Mouse (Mus musculus): ENCODE data around the gene Olfr91.

GRCm38 (mm10) chr17:37078990-37079389, 19.1 kb downstream of the Olfr91 start:
- no peak for TF ChIP-seq CTCF (IDR thresholded peaks at IDR 0.05; ENCODE audit: borderline replicate concordance, extremely low read depth, insufficient read depth, insufficient read length)
- no peak for TF ChIP-seq POLR2A (IDR thresholded peaks at IDR 0.05; ENCODE audit: borderline replicate concordance, extremely low read depth, insufficient read depth, insufficient read length, poor library complexity, severe bottlenecking)

All from brain, embryonic 14.5 days (tissue).